Mouse (Mus musculus): ENCODE results near the gene Gm10722. TPM values are rescaled to one million over a fixed set of nuclear protein-coding genes. Genes with fewer than 3 reads are reported as not detected.

Gene Gm10722
- polyA plus RNA-seq (2017; shearing (Covaris generic)), result 2.1 TPM

DNA sequence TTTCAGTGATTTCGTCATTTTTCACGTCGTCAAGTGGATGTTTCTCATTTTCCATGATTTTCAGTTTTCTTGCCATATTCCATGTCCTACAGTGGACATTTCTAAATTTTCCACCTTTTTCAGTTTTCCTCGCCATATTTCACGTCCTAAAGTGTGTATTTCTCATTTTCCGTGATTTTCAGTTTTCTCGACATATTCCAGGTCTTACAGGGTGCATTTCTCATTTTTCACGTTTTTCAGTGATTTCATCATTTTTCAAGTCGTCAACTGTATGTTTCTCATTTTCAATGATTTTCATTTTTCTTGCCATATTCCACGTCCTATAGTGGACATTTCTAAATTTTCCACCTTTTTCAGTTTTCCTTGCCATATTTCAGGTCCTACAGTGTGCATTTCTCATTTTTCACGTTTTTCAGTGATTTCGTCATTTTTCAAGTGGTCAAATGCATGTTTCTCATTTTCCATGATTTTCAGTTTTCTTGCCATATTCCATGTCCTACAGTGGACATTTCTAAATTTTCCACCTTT lies at the start of gene Gm10722:
Gm10722 (plus strand) TSS at position 478 of the 528 bp plus-strand sequence.

GRCm38 (mm10) chr9:3002794-3003396 lies 2.2 kb downstream of the Gm10722 start, which contains the start of gene Gm11168:
TSS of gene Gm11168 (plus strand) at chr9:3003346.

DNA sequence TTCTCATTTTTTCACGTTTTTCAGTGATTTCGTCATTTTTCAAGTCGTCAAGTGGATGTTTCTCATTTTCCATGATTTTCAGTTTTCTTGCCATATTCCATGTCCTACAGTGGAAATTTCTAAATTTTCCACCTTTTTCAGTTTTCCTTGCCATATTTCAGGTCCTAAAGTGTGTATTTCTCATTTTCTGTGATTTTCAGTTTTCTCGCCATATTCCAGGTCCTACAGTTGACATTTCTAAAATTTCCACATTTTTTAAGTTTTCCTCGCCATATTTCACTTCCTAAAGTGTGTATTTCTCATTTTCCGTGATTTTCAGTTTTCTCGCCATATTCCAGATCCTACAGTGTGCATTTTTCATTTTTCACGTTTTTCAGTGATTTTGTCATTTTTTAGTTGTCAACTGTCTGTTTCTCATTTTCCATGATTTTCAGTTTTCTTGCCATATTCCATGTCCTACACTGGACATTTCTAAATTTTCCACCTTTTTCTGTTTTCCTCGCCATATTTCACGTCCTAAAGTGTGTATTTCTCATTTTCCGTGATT lies 12.1 kb downstream of the Gm10722 start, which contains the start of gene Gm10721:
Gm10721 (plus strand) TSS at position 408 of the 547 bp plus-strand sequence.

DNA sequence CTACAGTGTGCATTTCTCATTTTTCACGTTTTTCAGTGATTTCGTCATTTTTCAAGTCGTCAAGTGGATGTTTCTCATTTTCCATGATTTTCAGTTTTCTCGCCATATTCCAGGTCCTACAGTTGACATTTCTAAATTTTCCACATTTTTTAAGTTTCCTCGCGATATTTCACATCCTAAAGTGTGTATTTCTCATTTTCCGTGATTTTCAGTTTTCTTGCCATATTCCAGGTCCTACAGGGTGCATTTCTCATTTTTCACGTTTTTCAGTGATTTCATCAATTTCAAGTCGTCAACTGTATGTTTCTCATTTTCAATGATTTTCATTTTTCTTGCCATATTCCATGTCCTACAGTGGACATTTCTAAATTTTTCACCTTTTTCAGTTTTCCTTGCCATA lies 14.6 kb downstream of the Gm10722 start, which contains the start of gene Gm10720:
Gm10720 (plus strand) TSS at position 301 of the 400 bp plus-strand sequence.

DNA sequence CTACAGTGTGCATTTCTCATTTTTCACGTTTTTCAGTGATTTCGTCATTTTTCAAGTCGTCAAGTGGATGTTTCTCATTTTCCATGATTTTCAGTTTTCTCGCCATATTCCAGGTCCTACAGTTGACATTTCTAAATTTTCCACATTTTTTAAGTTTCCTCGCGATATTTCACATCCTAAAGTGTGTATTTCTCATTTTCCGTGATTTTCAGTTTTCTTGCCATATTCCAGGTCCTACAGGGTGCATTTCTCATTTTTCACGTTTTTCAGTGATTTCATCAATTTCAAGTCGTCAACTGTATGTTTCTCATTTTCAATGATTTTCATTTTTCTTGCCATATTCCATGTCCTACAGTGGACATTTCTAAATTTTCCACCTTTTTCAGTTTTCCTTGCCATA lies 16.4 kb downstream of the Gm10722 start, which contains the start of gene Gm10719:
Gm10719 (plus strand) TSS at position 301 of the 400 bp plus-strand sequence.

GRCm38 (mm10) chr9:3023312-3023984 lies 22.7 kb downstream of the Gm10722 start, which contains the start of gene Gm10718:
TSS of gene Gm10718 (plus strand) at chr9:3023547.

GRCm38 (mm10) chr9:3024912-3025467 lies 24.3 kb downstream of the Gm10722 start, which contains the start of gene Gm10717:
TSS of gene Gm10717 (plus strand) at chr9:3025417.

GRCm38 (mm10) chr9:3034299-3034698 lies 33.6 kb downstream of the Gm10722 start, which contains the start of gene Gm17535:
TSS of gene Gm17535 (plus strand) at chr9:3034599.

DNA sequence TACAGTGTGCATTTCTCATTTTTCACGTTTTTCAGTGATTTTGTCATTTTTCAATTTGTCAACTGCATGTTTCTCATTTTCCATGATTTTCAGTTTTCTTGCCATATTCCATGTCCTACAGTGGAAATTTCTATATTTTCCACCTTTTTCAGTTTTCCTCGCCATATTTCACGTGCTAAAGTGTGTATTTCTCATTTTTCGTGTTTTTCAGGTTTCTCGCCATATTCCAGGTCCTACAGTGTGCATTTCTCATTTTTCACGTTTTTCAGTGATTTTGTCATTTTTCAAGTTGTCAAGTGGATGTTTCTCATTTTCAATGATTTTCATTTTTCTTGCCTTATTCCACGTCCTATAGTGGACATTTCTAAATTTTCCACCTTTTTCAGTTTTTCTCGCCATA lies 35.9 kb downstream of the Gm10722 start, which contains the start of gene Gm10715:
Gm10715 (plus strand) TSS at position 301 of the 400 bp plus-strand sequence.

Other genes with a start within 250 kb of the Gm10722 start
- gene Gm11168, start 2.4 kb downstream of the Gm10722 start, polyA plus RNA-seq (2017; shearing (Covaris generic)), result 16.8 TPM
- not detected for gene Gm10721, start 12.2 kb downstream of the Gm10722 start, polyA plus RNA-seq (2017; shearing (Covaris generic))
- gene Gm10720, start 14.7 kb downstream of the Gm10722 start, polyA plus RNA-seq (2017; shearing (Covaris generic)), result 2.4 TPM
- gene Gm10719, start 16.5 kb downstream of the Gm10722 start, polyA plus RNA-seq (2017; shearing (Covaris generic)), result 11.4 TPM
- gene Gm10718, start 22.6 kb downstream of the Gm10722 start, polyA plus RNA-seq (2017; shearing (Covaris generic)), result 12.6 TPM
- gene Gm10717, start 24.5 kb downstream of the Gm10722 start, polyA plus RNA-seq (2017; shearing (Covaris generic)), result 41.5 TPM
- 1.6 TPM for gene Gm17535, start 33.7 kb downstream of the Gm10722 start, polyA plus RNA-seq (2017; shearing (Covaris generic))
- gene Gm10715, start 36.0 kb downstream of the Gm10722 start, polyA plus RNA-seq (2017; shearing (Covaris generic)), result not detected